Mouse (Mus musculus) kidney, adult 11 months (tissue): Measurements from ENCODE around the gene Ttc3.

Experiments
- DNase-seq: peaks from one replicate; pipeline ENCODE4 v3.0.0; 2022

The Ttc3 gene

DNA sequence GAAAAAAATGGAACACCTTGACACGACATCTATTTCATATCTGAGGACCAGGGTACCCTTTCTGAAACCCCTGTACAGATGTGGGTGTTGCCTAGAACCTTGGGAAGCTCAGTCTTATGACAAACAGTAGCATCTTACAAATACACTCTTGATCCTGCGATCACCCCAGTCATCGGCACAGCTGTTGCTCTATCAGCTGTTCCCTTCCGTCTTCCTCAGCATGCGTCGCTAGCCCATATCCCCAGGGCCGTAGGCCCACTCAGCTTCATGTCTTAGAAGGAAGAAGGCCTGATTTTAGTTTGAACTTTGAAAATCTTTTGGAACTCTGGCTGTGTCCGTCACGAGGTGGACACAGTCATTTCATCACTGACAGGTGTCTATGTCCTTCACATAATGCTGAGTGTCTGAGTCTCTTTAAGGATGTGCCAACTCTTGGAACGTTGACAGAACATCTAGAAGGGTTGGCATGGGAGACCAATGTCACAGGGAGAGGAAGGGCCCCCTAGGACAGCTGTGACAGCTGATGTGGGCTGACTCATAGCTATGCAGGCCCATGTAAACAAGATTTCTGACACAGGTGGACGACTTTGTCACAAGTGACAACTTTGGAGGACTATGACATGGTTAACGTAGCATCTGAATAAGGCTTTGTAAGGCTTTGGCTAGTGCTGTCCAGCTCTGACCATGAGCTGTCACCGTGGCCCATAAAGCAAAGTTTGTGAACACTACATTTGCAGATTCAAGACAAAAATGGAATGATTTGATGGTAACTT lies 9.7 kb upstream of the Ttc3 start:
- DNase-seq, result no peak

- no peak for DNase-seq
These were observed 8.1 kb upstream of the Ttc3 start for GRCm38 (mm10) chr16:94362174-94362873.

GRCm38 (mm10) chr16:94363814-94364213 lies 6.6 kb upstream of the Ttc3 start:
- DNase-seq, result no peak

DNA sequence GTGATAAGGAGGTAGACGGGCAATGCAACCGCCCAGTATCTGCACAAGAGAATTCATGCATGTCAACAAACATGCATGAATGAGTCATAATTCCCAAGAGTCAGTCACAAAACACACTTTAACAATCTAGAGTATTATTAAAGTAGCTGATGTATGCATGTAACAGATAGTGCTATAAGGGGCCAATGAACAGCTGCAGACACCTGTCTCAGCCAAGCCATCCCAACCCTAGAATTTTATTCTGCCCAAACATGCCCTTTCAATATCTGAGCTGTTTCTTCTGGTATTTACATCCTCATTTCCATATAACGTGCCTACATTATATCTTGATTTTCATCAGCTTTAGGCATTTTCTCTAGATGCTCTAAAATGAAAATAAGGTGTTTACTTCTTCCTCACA lies 5.0 kb upstream of the Ttc3 start:
- DNase-seq, result no peak

GRCm38 (mm10) chr16:94369596-94370172 lies 734 bp upstream of the Ttc3 start:
- no peak for DNase-seq

- DNase-seq, result peak; percentile 68
These were observed 490 bp downstream of the Ttc3 start for GRCm38 (mm10) chr16:94370915-94371300.

GRCm38 (mm10) chr16:94371301-94371931 lies 998 bp downstream of the Ttc3 start, which contains the start of gene Pigp:
Gene Pigp (minus strand): TSS chr16:94371842.
- DNase-seq, result peak; percentile 51

- DNase-seq, result no peak
These were observed 9.0 kb downstream of the Ttc3 start for GRCm38 (mm10) chr16:94379386-94379785.

GRCm38 (mm10) chr16:94383277-94383676 lies 12.9 kb downstream of the Ttc3 start:
- DNase-seq, result no peak

DNA sequence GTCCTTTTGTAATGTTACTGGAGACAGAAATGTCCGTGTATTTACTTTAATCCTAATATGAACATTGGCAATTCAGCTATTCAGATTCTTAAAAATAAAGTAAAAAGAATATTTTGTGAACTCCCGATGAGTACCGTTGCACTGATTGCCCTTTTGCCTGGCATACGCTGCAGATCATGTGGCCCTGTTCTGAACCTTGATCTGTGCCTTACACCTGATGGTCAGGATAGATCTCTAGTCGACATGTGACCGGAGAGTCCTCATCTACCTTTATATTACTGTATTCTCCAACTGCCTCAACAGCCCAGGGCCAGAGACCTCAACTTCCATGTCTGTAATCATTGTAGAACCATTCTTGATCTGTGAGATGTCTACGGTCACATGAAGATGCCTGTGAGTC lies 17.3 kb downstream of the Ttc3 start:
- DNase-seq, result no peak

DNA sequence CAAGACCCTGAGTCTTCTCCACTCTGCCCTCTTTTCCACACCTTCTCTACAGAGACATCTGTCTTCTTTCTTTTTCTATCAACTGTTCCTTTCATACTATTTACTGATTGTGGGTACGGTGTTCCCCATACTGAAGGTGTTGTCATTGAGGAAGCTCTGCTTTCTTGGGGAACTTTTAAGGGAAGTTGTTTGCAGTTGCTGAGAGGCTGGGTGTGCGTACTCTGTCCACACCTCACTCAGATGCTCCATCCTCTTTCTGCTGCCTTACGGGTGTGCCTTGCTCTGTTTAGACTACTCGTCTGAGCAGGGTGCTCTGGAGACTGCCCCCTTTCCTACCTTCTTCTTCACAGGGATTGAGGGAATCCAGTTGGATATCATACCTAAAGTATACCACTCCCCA lies 21.9 kb downstream of the Ttc3 start:
- DNase-seq, result no peak

GRCm38 (mm10) chr16:94395051-94395450 lies 24.6 kb downstream of the Ttc3 start:
- DNase-seq, result no peak

- no peak for DNase-seq
These were observed 26.2 kb downstream of the Ttc3 start for GRCm38 (mm10) chr16:94396641-94397040.

DNA sequence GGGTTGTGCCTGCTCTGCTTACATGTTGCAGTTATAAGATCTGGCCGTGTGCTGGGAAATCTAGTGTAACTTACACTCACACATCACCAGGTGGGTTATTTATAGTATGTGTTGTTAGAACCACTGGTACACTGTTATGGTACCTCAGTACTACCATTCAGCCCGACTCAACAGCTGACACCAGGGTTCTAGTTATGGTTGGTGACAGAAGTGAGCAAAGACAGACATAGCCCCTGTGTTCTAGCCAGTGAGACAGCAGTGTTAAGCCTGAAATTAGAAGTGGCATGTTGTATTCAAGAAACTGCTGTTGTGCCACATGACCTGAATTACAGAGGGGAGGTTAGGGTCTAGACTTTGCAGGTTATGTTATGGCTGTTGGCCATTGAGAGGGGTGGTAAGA lies 28.7 kb downstream of the Ttc3 start:
- no peak for DNase-seq

GRCm38 (mm10) chr16:94401636-94402035 lies 31.2 kb downstream of the Ttc3 start:
- no peak for DNase-seq

- DNase-seq, result no peak
These were observed 31.8 kb downstream of the Ttc3 start for GRCm38 (mm10) chr16:94402185-94402584.

- DNase-seq, result no peak
These were observed 40.9 kb downstream of the Ttc3 start for GRCm38 (mm10) chr16:94411287-94411686.

DNA sequence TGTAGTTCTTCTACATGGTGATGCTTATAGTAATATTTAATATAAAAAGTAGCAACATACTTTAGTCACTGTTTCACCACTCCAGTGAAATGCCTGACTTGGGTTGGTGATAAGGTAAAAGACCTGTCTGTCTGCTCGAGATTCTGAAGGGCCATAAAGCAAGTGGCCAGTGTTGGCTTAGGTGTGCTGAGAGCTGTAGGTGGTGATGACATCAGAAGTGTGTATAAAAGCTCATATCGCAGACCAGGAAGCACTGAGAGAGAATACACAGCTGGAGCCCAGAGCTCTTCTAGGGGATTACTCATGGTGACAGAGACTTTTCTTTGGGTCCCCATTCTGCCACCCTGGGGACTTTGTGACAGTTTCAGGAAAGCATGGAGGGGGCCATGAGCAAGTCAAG lies 41.8 kb downstream of the Ttc3 start:
- no peak for DNase-seq

GRCm38 (mm10) chr16:94412760-94413159 lies 42.3 kb downstream of the Ttc3 start:
- no peak for DNase-seq

DNA sequence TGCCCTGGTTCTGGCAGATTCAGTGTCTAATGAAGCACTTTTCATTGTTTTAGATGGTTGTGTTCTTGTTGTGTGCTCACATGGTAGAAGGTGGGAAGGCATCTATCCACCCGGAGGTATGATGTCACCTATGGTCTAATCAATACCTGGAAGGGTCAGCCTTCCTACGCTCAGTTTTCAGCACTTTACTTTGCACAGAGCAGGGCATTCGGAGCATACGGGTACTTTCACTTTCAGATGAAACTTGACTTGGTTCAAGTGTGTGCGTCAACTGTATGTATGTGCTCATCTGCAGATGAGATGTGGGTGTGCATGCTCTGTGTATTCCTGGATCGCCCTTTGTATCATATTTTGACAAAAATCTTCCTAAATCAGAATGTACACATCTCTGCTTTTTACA lies 43.7 kb downstream of the Ttc3 start:
- DNase-seq, result no peak

DNA sequence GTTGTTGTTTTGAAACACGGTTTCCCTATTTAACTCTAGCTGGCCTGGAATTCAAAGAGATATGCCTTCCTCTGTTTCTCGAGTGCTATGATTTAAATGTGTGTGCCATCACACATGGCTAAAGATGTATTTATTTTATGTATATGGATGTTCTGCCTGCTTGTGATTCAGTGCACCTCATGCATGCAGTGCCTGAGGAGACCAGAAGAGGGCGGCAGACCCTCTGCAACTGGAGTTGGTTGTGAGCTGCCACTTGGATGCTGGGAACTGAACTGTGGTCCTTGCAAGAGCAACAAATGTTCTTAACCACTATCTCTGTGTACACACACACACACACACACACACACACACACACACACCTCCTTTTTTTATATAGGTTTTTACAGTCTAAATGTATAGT lies 50.1 kb downstream of the Ttc3 start:
- DNase-seq, result no peak

- no peak for DNase-seq
These were observed 58.5 kb downstream of the Ttc3 start for GRCm38 (mm10) chr16:94428948-94429347.

DNA sequence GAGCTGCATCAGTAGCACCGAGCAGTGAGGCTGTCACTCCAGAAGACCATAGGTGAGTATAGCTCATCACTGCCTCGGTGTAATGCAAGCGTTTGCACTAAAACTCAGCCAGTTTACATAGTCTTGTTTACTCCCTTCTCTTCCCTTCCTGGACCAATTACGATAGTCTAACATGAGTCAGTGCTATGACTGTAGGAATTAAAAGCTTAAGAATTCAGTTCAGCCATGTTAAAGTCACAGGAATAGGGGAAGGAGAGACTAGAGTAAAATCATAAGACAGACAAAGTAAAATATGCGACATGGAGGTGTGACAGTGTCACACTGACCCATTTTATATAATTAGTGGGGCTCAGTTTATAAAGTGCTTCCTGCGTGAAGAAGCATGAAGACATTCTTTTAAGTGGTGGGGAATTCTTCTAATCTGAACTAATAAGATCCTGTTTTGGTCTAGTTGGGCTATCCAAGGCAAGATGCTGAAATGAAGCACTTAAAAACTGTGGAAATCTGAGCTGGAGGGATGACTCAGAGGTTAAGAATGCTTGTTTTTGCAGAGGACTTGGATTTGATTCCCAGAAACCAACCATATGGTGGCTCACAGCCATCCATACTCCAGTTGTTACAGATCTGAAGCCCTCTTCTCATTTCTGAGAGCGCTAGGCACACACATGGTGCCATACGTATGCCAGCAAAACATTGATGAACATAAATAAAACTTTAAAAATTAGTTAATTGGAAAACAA lies 65.2 kb downstream of the Ttc3 start:
- DNase-seq, result no peak
